Mouse (Mus musculus) intestine, postnatal 0 days (tissue): ENCODE measurements at regions not wholly inside any gene's neighbourhood (a gene's known extent, or its start where the extent isn't known, plus 50 kb on each side); places are given as distances from the start of the nearest gene placed in this dataset.
"Not testable (repeated sequence)": the region's sequence is repeated elsewhere in the genome, so short reads cannot be mapped to it uniquely, and the experiment has no call there.

ENCODE experiments used
- ATAC-seq: fragments of 200-750 bp; cut with Nextera tagmentation; 2 replicates; pipeline ENCODE4 v1.8.0; 2017; ENCODE audit warnings: mild to moderate bottlenecking, moderate TSS enrichment, moderate library complexity
- H3K27ac ChIP-seq: fragments of 300-500 bp; sonication (generic); 2 replicates; pipeline ENCODE4 v1.5.1; 2014; ENCODE audit warnings: mild to moderate bottlenecking, low read depth, low read length, moderate library complexity
- H3K27me3 ChIP-seq: fragments of 300-500 bp; sonication (generic); replicated peaks from 2 replicates; pipeline ENCODE4 v1.6.1; 2014; ENCODE audit warnings: low read length, mixed read lengths; ENCODE audit not compliant: control insufficient read depth, insufficient read depth
- H3K36me3 ChIP-seq: fragments of 300-500 bp; sonication (generic); 2 replicates; pipeline ENCODE4 v1.6.1; 2014; ENCODE audit warnings: mild to moderate bottlenecking, moderate library complexity; ENCODE audit not compliant: control insufficient read depth, insufficient read depth
- H3K4me1 ChIP-seq: fragments of 300-500 bp; sonication (generic); replicated peaks from 2 replicates; pipeline ENCODE4 v1.6.1; 2014; ENCODE audit warnings: antibody characterized with exemption, low read length, mixed read lengths; ENCODE audit not compliant: control insufficient read depth, insufficient read depth
- H3K4me2 ChIP-seq: fragments of 300-500 bp; sonication (generic); replicated peaks from 2 replicates; pipeline ENCODE4 v1.6.1; 2014; ENCODE audit warnings: low read depth, mild to moderate bottlenecking, moderate library complexity
- H3K4me3 ChIP-seq: fragments of 300-500 bp; sonication (generic); 2 replicates; pipeline ENCODE4 v1.5.1; 2014; ENCODE audit warnings: low read depth, low read length
- H3K9ac ChIP-seq: fragments of 300-500 bp; sonication (generic); 2 replicates; pipeline ENCODE4 v1.6.1; 2014; ENCODE audit warnings: mild to moderate bottlenecking, low read depth, low read length
- H3K9me3 ChIP-seq: fragments of 300-500 bp; sonication (generic); 2 replicates; pipeline ENCODE4 v1.6.1; 2016; ENCODE audit warnings: mixed run types; ENCODE audit not compliant: control insufficient read depth
- CTCF ChIP-seq: sonication (generic); IDR thresholded peaks from 2 replicates; pipeline ENCODE4 v1.5.1; 2016; ENCODE audit warnings: low read depth, mild to moderate bottlenecking, control low read depth, antibody characterized with exemption, moderate library complexity
- WGBS: fragments of 180-500 bp; shearing (Covaris S2); extraction: QIAGEN DNeasy Blood & Tissue Kit; methylation state at CpG from one replicate; pipeline ENCODE4 v1.1.7; 2014; 5-methylcytosine and 5-hydroxymethylcytosine counted together

GRCm38 (mm10) chr2:22029022-22029803 lies 198.1 kb upstream of the Myo3a start:
- no peak for ATAC-seq
- no peak for TF ChIP-seq CTCF
- H3K27ac ChIP-seq: no peak overlapping the region
- no peaks in the 10 kb centered on the region for H3K4me1 ChIP-seq
- no peak overlapping the region for H3K4me3 ChIP-seq
- H3K9me3 ChIP-seq: no peaks in the 10 kb centered on the region
- H3K27me3 ChIP-seq: no peaks in the 10 kb centered on the region
- WGBS: 63% methylated on average over 8 of the region's 8 CpGs
- no peak overlapping the region for H3K9ac ChIP-seq
- no peak overlapping the region for H3K4me2 ChIP-seq
- H3K36me3 ChIP-seq: no peaks in the 10 kb centered on the region

GRCm38 (mm10) chr2:22029804-22030194 lies 197.5 kb upstream of the Myo3a start:
- Histone ChIP-seq H3K4me2 (no peak overlapping the region), H3K9me3 (no peaks in the 10 kb centered on the region), H3K27ac (no peak overlapping the region), H3K4me1 (no peaks in the 10 kb centered on the region), H3K9ac (no peak overlapping the region), H3K4me3 (no peak overlapping the region), H3K27me3 (no peaks in the 10 kb centered on the region), H3K36me3 (no peaks in the 10 kb centered on the region)
- ATAC-seq: no peak
- TF ChIP-seq CTCF: no peak
- WGBS: 86% methylated on average over 5 of the region's 5 CpGs

GRCm38 (mm10) chr2:22036841-22037240 lies 190.5 kb upstream of the Myo3a start:
- Histone ChIP-seq H3K27me3 (no peaks in the 10 kb centered on the region), H3K4me2 (no peak overlapping the region), H3K4me1 (no peaks in the 10 kb centered on the region), H3K4me3 (no peak overlapping the region), H3K9me3 (no peaks in the 10 kb centered on the region), H3K9ac (no peak overlapping the region), H3K36me3 (no peaks in the 10 kb centered on the region), H3K27ac (no peak overlapping the region)
- no peak for TF ChIP-seq CTCF
- 73% methylated on average over 2 of the region's 2 CpGs for WGBS
- no peak for ATAC-seq

- no peak for ATAC-seq
- Histone ChIP-seq H3K36me3 (no peaks in the 10 kb centered on the region), H3K27me3 (no peaks in the 10 kb centered on the region), H3K9ac (no peak overlapping the region), H3K4me3 (no peak overlapping the region), H3K4me1 (no peaks in the 10 kb centered on the region), H3K4me2 (no peak overlapping the region), H3K9me3 (no peaks in the 10 kb centered on the region), H3K27ac (no peak overlapping the region)
- TF ChIP-seq CTCF: no peak
- WGBS: 37% methylated on average over 2 of the region's 2 CpGs
Observed at GRCm38 (mm10) chr2:22038780-22039179, 188.5 kb upstream of the Myo3a start.

GRCm38 (mm10) chr2:22043937-22044336 lies 183.4 kb upstream of the Myo3a start:
- ATAC-seq, H3K27ac ChIP-seq, H3K4me2 ChIP-seq, H3K36me3 ChIP-seq, H3K4me1 ChIP-seq, H3K4me3 ChIP-seq, H3K9me3 ChIP-seq, H3K27me3 ChIP-seq, H3K9ac ChIP-seq: not testable (repeated sequence)
- WGBS: 65% methylated on average over 6 of the region's 6 CpGs

GRCm38 (mm10) chr2:22044949-22045348 lies 182.4 kb upstream of the Myo3a start:
- no peak overlapping the region for H3K4me2 ChIP-seq
- no peak overlapping the region for H3K4me3 ChIP-seq
- H3K9ac ChIP-seq: no peak overlapping the region
- H3K9me3 ChIP-seq: no peaks in the 10 kb centered on the region
- WGBS: 79% methylated on average over 2 of the region's 2 CpGs
- ATAC-seq: no peak
- H3K27me3 ChIP-seq: no peaks in the 10 kb centered on the region
- no peak for TF ChIP-seq CTCF
- no peaks in the 10 kb centered on the region for H3K36me3 ChIP-seq
- no peaks in the 10 kb centered on the region for H3K4me1 ChIP-seq
- H3K27ac ChIP-seq: no peak overlapping the region
